Mouse (Mus musculus): ENCODE data around the gene Stk11ip. TPM values are rescaled to one million over a fixed set of nuclear protein-coding genes. Genes with fewer than 3 reads are reported as not detected.

The Stk11ip gene
- total and polyA plus RNA-seq, 3 experiments = 16.0 to 36.9 (median 17.3) TPM

- Histone ChIP-seq H3K9me3 (replicated peaks; ENCODE audit: low read length) (peaks cover 13% of the 10 kb centered on the region), H3K27ac (ENCODE audit: insufficient read depth, low read depth) (no peak overlapping the region), H3K79me2 (replicated peaks; ENCODE audit: control insufficient read depth, extremely low read depth, insufficient read depth, poor library complexity, severe bottlenecking) (no peaks in the 10 kb centered on the region), H3K36me3 (replicated peaks in 1 of 2; ENCODE audit: control insufficient read depth in 1 of 2, insufficient read depth in 1 of 2, low read length in 1 of 2) (no peaks in the 10 kb centered on the region), H3K4me3 (replicated peaks in 1 of 3; ENCODE audit: low read depth in 2 of 3, low read length in 2 of 3, poor library complexity in 1 of 3) (no peak overlapping the region), H3K4me2 (ENCODE audit: insufficient read depth, low read depth, poor library complexity, severe bottlenecking) (no peak overlapping the region), H3K27me3 (replicated peaks) (peaks cover 25% of the 10 kb centered on the region), H3K9ac (ENCODE audit: insufficient read depth, low read depth) (no peak overlapping the region), H3K4me1 (ENCODE audit: control insufficient read depth in 1 of 2, insufficient read depth in 2 of 2) (peaks cover 6 to 14% of the 10 kb centered on the region in 2 experiments)
- dilution Hi-C loops (cut with MboI; ENCODE audit: extremely low pct_ligation_motif_present, extremely low pct_unique_long_range_greater_than_20kb, low sequenced_read_pairs) = no loop called here
- in situ Hi-C loops (cut with MboI; ENCODE audit: low pct_ligation_motif_present, low pct_unique_long_range_greater_than_20kb, low sequenced_read_pairs) = no loop called here
- TF ChIP-seq IRF4 (IDR thresholded peaks at IDR 0.05; ENCODE audit: low read depth, low read length) (no peak), RAD21 (IDR thresholded peaks at IDR 0.05; ENCODE audit: low read depth, low read length) (no peak), CHD1 (IDR thresholded peaks at IDR 0.05; ENCODE audit: low read depth, low read length) (no peak), MAX (IDR thresholded peaks at IDR 0.05; ENCODE audit: low read length) (no peak), E2F4 (IDR thresholded peaks at IDR 0.05; ENCODE audit: insufficient replicate concordance, low read depth, low read length) (no peak)
- DNase-seq (ENCODE audit: extremely low read depth) = no peak
Measured at GRCm38 (mm10) chr1:75503651-75503980, 17.7 kb upstream of the Stk11ip start.

- Histone ChIP-seq H3K4me3 (replicated peaks in 1 of 3; ENCODE audit: low read depth in 2 of 3, low read length in 2 of 3, poor library complexity in 1 of 3) (no peak overlapping the region), H3K4me2 (ENCODE audit: insufficient read depth, low read depth, poor library complexity, severe bottlenecking) (no peak overlapping the region), H3K27me3 (replicated peaks) (peaks cover 26% of the 10 kb centered on the region), H3K36me3 (replicated peaks in 1 of 2; ENCODE audit: control insufficient read depth in 1 of 2, insufficient read depth in 1 of 2, low read length in 1 of 2) (no peaks in the 10 kb centered on the region), H3K9me3 (replicated peaks; ENCODE audit: low read length) (peaks cover 13% of the 10 kb centered on the region), H3K9ac (ENCODE audit: insufficient read depth, low read depth) (no peak overlapping the region), H3K27ac (ENCODE audit: insufficient read depth, low read depth) (no peak overlapping the region), H3K4me1 (ENCODE audit: control insufficient read depth in 1 of 2, insufficient read depth in 2 of 2) (peaks cover under 1 to 6% of the 10 kb centered on the region in 2 experiments; a peak in 3 of 4 replicates), H3K79me2 (replicated peaks; ENCODE audit: control insufficient read depth, extremely low read depth, insufficient read depth, poor library complexity, severe bottlenecking) (no peaks in the 10 kb centered on the region)
- in situ Hi-C loops (cut with MboI; ENCODE audit: low pct_ligation_motif_present, low pct_unique_long_range_greater_than_20kb, low sequenced_read_pairs) (no loop called here), dilution Hi-C loops (cut with MboI; ENCODE audit: extremely low pct_ligation_motif_present, extremely low pct_unique_long_range_greater_than_20kb, low sequenced_read_pairs) (no loop called here)
- TF ChIP-seq POLR2AphosphoS2 (IDR thresholded peaks at IDR 0.05; ENCODE audit: low read depth, low read length) = no peak
- no peak for TF ChIP-seq NELFE (IDR thresholded peaks at IDR 0.05; ENCODE audit: low read depth, low read length)
- no peak for TF ChIP-seq RAD21 (IDR thresholded peaks at IDR 0.05; ENCODE audit: low read depth, low read length)
- no peak for TF ChIP-seq KAT2A (IDR thresholded peaks at IDR 0.05; ENCODE audit: insufficient replicate concordance, low read length)
- TF ChIP-seq MAZ (IDR thresholded peaks at IDR 0.05; ENCODE audit: low read depth, low read length) = no peak
- no peak for TF ChIP-seq BHLHE40 (IDR thresholded peaks at IDR 0.05; ENCODE audit: low read depth, low read length)
- TF ChIP-seq USF1 (IDR thresholded peaks at IDR 0.05; ENCODE audit: low read depth, low read length) = no peak
- no peak for TF ChIP-seq GABPA (IDR thresholded peaks at IDR 0.05; ENCODE audit: insufficient replicate concordance, low read depth, low read length)
- no peak for TF ChIP-seq SIN3A (IDR thresholded peaks at IDR 0.05; ENCODE audit: low read length)
- no peak for TF ChIP-seq RCOR1 (conservative IDR thresholded peaks at IDR 0.05; ENCODE audit: low read depth, low read length)
- TF ChIP-seq UBTF (IDR thresholded peaks at IDR 0.05; ENCODE audit: low read depth, low read length) = no peak
- TF ChIP-seq TCF12 (IDR thresholded peaks at IDR 0.05; ENCODE audit: low read depth, low read length) = no peak
- no peak for TF ChIP-seq ZNF384 (IDR thresholded peaks at IDR 0.05; ENCODE audit: low read depth, low read length)
- no peak for DNase-seq (ENCODE audit: extremely low read depth)
Measured at GRCm38 (mm10) chr1:75504256-75505045, 16.9 kb upstream of the Stk11ip start.
